Mouse (Mus musculus) MEL (cell line): ENCODE data around the gene Eif4e1b. TPM values are rescaled to one million over a fixed set of nuclear protein-coding genes. Genes with fewer than 3 reads are reported as not detected.

Source experiments
- DNase-seq: peaks from one replicate; pipeline ENCODE4 v3.0.0; 2011; ENCODE audit warnings: low read depth, low spot score
- H3K27ac ChIP-seq: 2 replicates; pipeline ENCODE4 v1.5.1; 2012; ENCODE audit warnings: low read depth, mild to moderate bottlenecking, control low read depth, low read length, moderate library complexity; ENCODE audit not compliant: control insufficient read depth
- H3K27me3 ChIP-seq, 2 experiments: fragments of 150-350 bp in 1 of 2; sonication (generic) in 1 of 2; 2 replicates each; pipeline ENCODE4 v1.6.1; 2012; ENCODE audit warnings: low read length in 2 of 2, mild to moderate bottlenecking in 2 of 2, improper control_type of control experiment in 1 of 2, moderate library complexity in 1 of 2; ENCODE audit not compliant: insufficient read depth in 2 of 2, control insufficient read depth in 1 of 2
- H3K36me3 ChIP-seq, 2 experiments: 2 replicates each; pipeline ENCODE4 v1.6.1; 2012 to 2014; ENCODE audit warnings: low read length in 2 of 2, improper control_type of control experiment in 1 of 2, inconsistent platforms in 1 of 2, mild to moderate bottlenecking in 1 of 2; ENCODE audit not compliant: insufficient read depth in 2 of 2, control insufficient read depth in 1 of 2
- H3K4me1 ChIP-seq, 2 experiments: fragments of 150-350 bp in 1 of 2; sonication (generic) in 1 of 2; 2 replicates each; pipeline ENCODE4 v1.6.1; 2012; ENCODE audit warnings: low read length in 2 of 2, improper control_type of control experiment in 1 of 2, mild to moderate bottlenecking in 1 of 2; ENCODE audit not compliant: insufficient read depth in 2 of 2, control insufficient read depth in 1 of 2
- H3K4me3 ChIP-seq, 2 experiments: fragments of 150-350 bp in 1 of 2; sonication (generic) in 1 of 2; 2 replicates each; pipeline ENCODE4 v1.5.1; 2012; ENCODE audit warnings: low read depth in 2 of 2, low read length in 2 of 2, mild to moderate bottlenecking in 2 of 2, moderate library complexity in 2 of 2, control low read depth in 1 of 2, improper control_type of control experiment in 1 of 2; ENCODE audit not compliant: control insufficient read depth in 1 of 2, insufficient read depth in 1 of 2
- H3K79me2 ChIP-seq: 2 replicates; pipeline ENCODE4 v1.6.1; 2012; ENCODE audit warnings: mild to moderate bottlenecking, low read length, moderate library complexity; ENCODE audit not compliant: control insufficient read depth, poor library complexity, insufficient read depth
- H3K9ac ChIP-seq: 2 replicates; pipeline ENCODE4 v1.6.1; 2012; ENCODE audit warnings: low read depth, mild to moderate bottlenecking, control low read depth, low read length, moderate library complexity; ENCODE audit not compliant: control insufficient read depth, poor library complexity, severe bottlenecking
- H3K9me3 ChIP-seq: fragments of 150-350 bp; sonication (generic); replicated peaks from 2 replicates; pipeline ENCODE4 v1.6.1; 2012; ENCODE audit warnings: mild to moderate bottlenecking, low read length, improper control_type of control experiment, moderate library complexity; ENCODE audit not compliant: insufficient read depth
- BHLHE40 ChIP-seq: IDR thresholded peaks from 2 replicates; pipeline ENCODE4 v1.6.1; 2012; ENCODE audit warnings: low read depth, mild to moderate bottlenecking, inconsistent platforms, low read length, improper control_type of control experiment, borderline replicate concordance
- CTCF ChIP-seq, 3 experiments: IDR thresholded peaks in 2 of 3; conservative IDR thresholded peaks in 1 of 3; 2 replicates each; pipeline ENCODE4 v1.5.1; 2011 to 2012; ENCODE audit warnings: low read length in 3 of 3, low read depth in 2 of 3, mild to moderate bottlenecking in 2 of 3, improper control_type of control experiment in 1 of 3, inconsistent platforms in 1 of 3, mixed read lengths in 1 of 3, moderate library complexity in 1 of 3; ENCODE audit not compliant: control insufficient read depth in 1 of 3, insufficient read depth in 1 of 3, poor library complexity in 1 of 3, severe bottlenecking in 1 of 3
- HCFC1 ChIP-seq: IDR thresholded peaks from 2 replicates; pipeline ENCODE4 v1.6.1; 2012; ENCODE audit warnings: low read depth, mild to moderate bottlenecking, inconsistent platforms, low read length, improper control_type of control experiment, moderate library complexity
- KAT2A ChIP-seq: conservative IDR thresholded peaks from 2 replicates; pipeline ENCODE4 v1.6.1; 2012; ENCODE audit warnings: low read depth, low read length, improper control_type of control experiment, inconsistent platforms
- MXI1 ChIP-seq: IDR thresholded peaks from 2 replicates; pipeline ENCODE4 v1.6.1; 2011; ENCODE audit warnings: mild to moderate bottlenecking, low read depth, low read length, improper control_type of control experiment
- MYC ChIP-seq: IDR thresholded peaks from 2 replicates; pipeline ENCODE4 v1.6.1; 2011; ENCODE audit warnings: low read depth, mild to moderate bottlenecking, low read length, improper control_type of control experiment, moderate library complexity
- NRF1 ChIP-seq: IDR thresholded peaks from 2 replicates; pipeline ENCODE4 v1.6.1; 2014; ENCODE audit warnings: low read depth, mild to moderate bottlenecking, inconsistent platforms, low read length, improper control_type of control experiment, moderate library complexity; ENCODE audit not compliant: poor library complexity, insufficient read depth, severe bottlenecking
- POLR2A ChIP-seq, 2 experiments: IDR thresholded peaks; 2 replicates each; pipeline ENCODE4 v1.6.1; 2011 to 2012; ENCODE audit warnings: low read length in 2 of 2, mild to moderate bottlenecking in 2 of 2, control low read depth in 1 of 2, improper control_type of control experiment in 1 of 2, low read depth in 1 of 2, moderate library complexity in 1 of 2; ENCODE audit not compliant: control insufficient read depth in 1 of 2, insufficient read depth in 1 of 2, poor library complexity in 1 of 2
- SIN3A ChIP-seq: IDR thresholded peaks from 2 replicates; pipeline ENCODE4 v1.6.1; 2012; ENCODE audit warnings: low read length, improper control_type of control experiment, inconsistent platforms
- TBP ChIP-seq: IDR thresholded peaks from 2 replicates; pipeline ENCODE4 v1.8.0; 2011; ENCODE audit warnings: low read depth, low read length, improper control_type of control experiment
- ZC3H11A ChIP-seq: IDR thresholded peaks from 2 replicates; pipeline ENCODE4 v1.6.1; 2012; ENCODE audit warnings: low read depth, mild to moderate bottlenecking, inconsistent platforms, low read length, improper control_type of control experiment
- ZKSCAN1 ChIP-seq: IDR thresholded peaks from 2 replicates; pipeline ENCODE4 v1.6.1; 2012; ENCODE audit warnings: low read depth, mild to moderate bottlenecking, inconsistent platforms, low read length, improper control_type of control experiment, moderate library complexity
- ZNF384 ChIP-seq: IDR thresholded peaks from 2 replicates; pipeline ENCODE4 v1.6.1; 2012; ENCODE audit warnings: low read depth, mild to moderate bottlenecking, inconsistent platforms, low read length, improper control_type of control experiment
- polyA plus RNA-seq, 2 experiments: library from polyadenylated mRNA; stranded (reverse) in 1 of 2; unstranded in 1 of 2; fragments of >175 nt in 1 of 2; fragments of >200 nt in 1 of 2; gene quantifications; 2 replicates each; pipeline versions ENCODE4 v1.2.1 to v1.2.4; 2012; ENCODE audit warnings: low replicate concordance in 2 of 2, low read depth in 1 of 2; ENCODE audit not compliant: insufficient read length in 2 of 2, insufficient read depth in 1 of 2, missing spikeins in 1 of 2
- total RNA-seq: library from RNA; depleted of rRNA; stranded (reverse); fragments of 300-350 nt; gene quantifications from 2 replicates; pipeline ENCODE4 v1.2.3, GENCODE M21; 2012

Eif4e1b gene
- total and polyA plus RNA-seq, 3 experiments: not detected

DNA sequence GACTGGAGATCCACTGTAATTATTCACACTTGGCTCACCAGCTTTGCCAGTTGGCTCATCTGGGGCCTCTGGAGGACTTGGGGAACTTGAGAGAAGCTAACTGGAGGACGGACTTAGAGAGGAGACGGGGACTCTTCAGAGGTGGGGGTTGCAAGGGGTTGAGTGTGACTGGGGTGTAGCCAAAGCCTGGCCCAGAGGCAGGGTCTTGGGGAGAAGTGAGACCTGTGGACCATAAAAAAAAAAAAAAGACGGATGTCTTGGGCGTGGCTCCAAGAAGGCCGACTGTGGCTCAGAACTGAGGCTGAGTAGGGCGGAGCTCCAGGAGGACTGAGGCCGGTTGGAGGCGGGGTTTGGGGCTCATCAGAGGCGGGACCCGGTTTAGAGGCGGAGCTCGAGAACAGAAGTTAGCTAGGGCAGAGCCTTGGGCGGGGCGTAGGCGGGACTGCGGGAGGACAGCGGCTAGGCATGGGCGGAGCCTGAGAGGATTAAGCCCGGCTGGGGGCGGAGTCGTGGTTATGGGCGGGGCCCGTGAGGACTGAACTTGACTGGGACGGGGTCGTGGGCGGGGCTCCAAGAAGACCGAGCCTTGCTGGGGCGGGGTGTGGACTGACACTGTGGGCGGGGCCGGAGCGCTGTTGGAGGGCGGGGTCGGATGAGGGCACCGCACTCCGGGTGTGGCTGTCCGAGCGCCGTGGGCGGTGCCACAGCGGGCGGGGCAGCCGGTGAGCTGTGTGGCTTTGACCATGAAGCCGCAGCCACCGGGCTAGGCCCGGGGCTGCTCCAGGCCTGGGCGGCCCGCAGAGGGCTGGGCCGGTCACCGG is 5.2 kb downstream of the Eif4e1b start, which contains the start of gene Tspan17:
Tspan17 (plus strand) TSS at position 638 of the 821 bp plus-strand sequence.
- H3K27me3 ChIP-seq: peaks cover 3 to 7% of the 10 kb centered on the region in 2 experiments; a peak in 2 of 4 replicates
- H3K9ac ChIP-seq: peak within 1 kb of the TSS; percentile 77
- no peaks in the 10 kb centered on the region; the same call in 1 of the 2 replicates for H3K79me2 ChIP-seq
- H3K9me3 ChIP-seq: no peaks in the 10 kb centered on the region
- TF ChIP-seq KAT2A (no peak), TBP (peak; percentile 56), CTCF (IDR thresholded peaks at IDR 0.05 in 2 of 3, conservative IDR thresholded peaks at IDR 0.05 in 1 of 3; ENCODE audit: control insufficient read depth in 1 of 3, insufficient read depth in 1 of 3, low read depth in 2 of 3, low read length in 3 of 3, poor library complexity in 1 of 3, severe bottlenecking in 1 of 3) (no peak), ZNF384 (peak; percentile 91), BHLHE40 (no peak), NRF1 (peak; percentile 13; the same call in 1 of the 2 replicates), HCFC1 (no peak)
- DNase-seq: peak; percentile 99
- H3K4me3 ChIP-seq: peak within 1 kb of the TSS; percentile 86 to 98
- H3K4me1 ChIP-seq: peaks cover 0 to 3% of the 10 kb centered on the region in 2 experiments; a peak in 2 of 4 replicates
- no peaks in the 10 kb centered on the region; a peak in 1 of 4 replicates for H3K36me3 ChIP-seq
- H3K27ac ChIP-seq: peak within 1 kb of the TSS; percentile 34

DNA sequence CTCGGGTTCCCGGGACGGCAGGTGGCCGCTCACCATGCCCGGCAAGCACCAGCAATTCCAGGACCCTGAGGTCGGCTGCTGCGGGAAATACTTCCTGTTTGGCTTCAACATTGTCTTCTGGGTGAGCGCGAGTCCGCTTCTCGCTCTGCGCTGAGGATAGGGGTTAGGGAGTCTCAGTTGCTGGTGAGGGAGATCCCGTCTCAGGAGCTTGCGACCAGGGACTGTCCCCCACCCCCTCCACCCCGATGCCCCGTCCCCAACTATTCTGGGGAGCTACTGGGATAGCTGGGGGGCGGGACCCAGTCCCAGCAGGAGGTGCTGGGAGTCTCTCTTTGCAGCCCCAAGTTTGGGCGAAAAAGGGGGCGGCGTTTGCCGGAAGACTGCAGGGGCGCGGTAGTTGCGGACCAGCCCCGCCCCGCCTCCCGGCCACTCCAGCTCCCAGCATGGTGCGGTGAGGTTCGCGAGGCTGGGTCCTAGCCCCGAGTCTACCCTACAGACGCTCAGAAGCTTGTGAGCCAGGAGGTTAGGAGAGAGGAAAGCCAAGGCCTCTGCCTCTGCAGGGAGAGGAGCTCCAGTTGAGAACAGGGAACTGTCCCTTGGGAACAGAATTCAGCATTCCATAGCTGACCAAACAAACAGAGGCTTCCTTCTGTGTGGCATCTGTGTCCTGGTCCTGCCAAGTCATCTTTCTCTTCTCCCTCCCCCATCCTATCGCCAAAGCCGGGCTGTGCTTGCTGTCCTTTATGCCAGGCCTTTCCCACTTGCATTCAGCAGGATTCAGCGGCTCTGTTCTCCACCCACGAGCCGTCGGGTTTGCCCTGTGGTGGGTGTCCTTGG is 6.0 kb downstream of the Eif4e1b start:
- Histone ChIP-seq H3K27ac (peak overlapping the region; percentile 34), H3K36me3 (no peaks in the 10 kb centered on the region; a peak in 1 of 4 replicates), H3K9ac (peak overlapping the region; percentile 77), H3K9me3 (no peaks in the 10 kb centered on the region), H3K4me3 (peak overlapping the region; percentile 86 to 98), H3K79me2 (no peaks in the 10 kb centered on the region; the same call in 1 of the 2 replicates), H3K27me3 (peaks cover 1% of the 10 kb centered on the region in 2 experiments; a peak in 2 of 4 replicates), H3K4me1 (peaks cover 0 to 3% of the 10 kb centered on the region in 2 experiments; a peak in 2 of 4 replicates)
- no peak for TF ChIP-seq ZC3H11A
- TF ChIP-seq MXI1: peak; percentile 1; the same call in 1 of the 2 replicates
- no peak for TF ChIP-seq MYC
- TF ChIP-seq SIN3A: peak; percentile 5
- TF ChIP-seq ZKSCAN1: no peak
- peak; percentile 56 to 76; a peak in 1 of 4 replicates for TF ChIP-seq POLR2A (IDR thresholded peaks at IDR 0.05; ENCODE audit: control insufficient read depth in 1 of 2, insufficient read depth in 1 of 2, low read depth in 1 of 2, low read length in 2 of 2, poor library complexity in 1 of 2)
- DNase-seq: peak; percentile 80
